Mouse (Mus musculus): ENCODE measurements at regions not wholly inside any gene's neighbourhood (a gene's known extent, or its start where the extent isn't known, plus 50 kb on each side); places are given as distances from the start of the nearest gene placed in this dataset.

- no peaks in the 10 kb centered on the region for H3K9me3 ChIP-seq (replicated peaks)
- ATAC-seq (replicated peaks; ENCODE audit: low FRiP score): no peak
- no peak overlapping the region for H3K4me2 ChIP-seq
- H3K36me3 ChIP-seq: no peaks in the 10 kb centered on the region
- no peaks in the 10 kb centered on the region for H3K4me1 ChIP-seq
- no peak overlapping the region for H3K9ac ChIP-seq
- H3K27ac ChIP-seq: no peak overlapping the region
- no peak overlapping the region for H3K4me3 ChIP-seq (replicated peaks)
- 80% methylated on average over 3 of the region's 3 CpGs for WGBS
- H3K27me3 ChIP-seq: no peaks in the 10 kb centered on the region
These were observed 166.0 kb upstream of the Grik3 start for GRCm38 (mm10) chr4:125324495-125324894.

GRCm38 (mm10) chr4:125319343-125319742 lies 171.2 kb upstream of the Grik3 start:
- Histone ChIP-seq H3K27me3 (peaks cover 45% of the 10 kb centered on the region), H3K4me1 (no peaks in the 10 kb centered on the region), H3K9ac (no peak overlapping the region), H3K9me3 (replicated peaks) (no peaks in the 10 kb centered on the region), H3K4me3 (replicated peaks) (no peak overlapping the region), H3K36me3 (no peaks in the 10 kb centered on the region), H3K4me2 (no peak overlapping the region), H3K27ac (no peak overlapping the region)
- 61% methylated on average over 5 of the region's 5 CpGs for WGBS
- ATAC-seq (replicated peaks; ENCODE audit: low FRiP score): no peak

- Histone ChIP-seq H3K4me2 (no peak overlapping the region), H3K27me3 (peaks cover 54% of the 10 kb centered on the region), H3K9me3 (replicated peaks) (no peaks in the 10 kb centered on the region), H3K27ac (no peak overlapping the region), H3K36me3 (no peaks in the 10 kb centered on the region), H3K9ac (no peak overlapping the region), H3K4me1 (no peaks in the 10 kb centered on the region), H3K4me3 (replicated peaks) (no peak overlapping the region)
- WGBS: 56% methylated on average over 8 of the region's 8 CpGs
- no peak for ATAC-seq (replicated peaks; ENCODE audit: low FRiP score)
These were observed 172.2 kb upstream of the Grik3 start for GRCm38 (mm10) chr4:125318293-125318692.

- Histone ChIP-seq H3K27ac (no peak overlapping the region), H3K9ac (no peak overlapping the region), H3K4me3 (replicated peaks) (no peak overlapping the region), H3K36me3 (no peaks in the 10 kb centered on the region), H3K4me2 (no peak overlapping the region), H3K4me1 (no peaks in the 10 kb centered on the region), H3K9me3 (replicated peaks) (no peaks in the 10 kb centered on the region), H3K27me3 (peaks cover 67% of the 10 kb centered on the region)
- no peak for ATAC-seq (replicated peaks; ENCODE audit: low FRiP score)
- 75% methylated on average over 3 of the region's 3 CpGs for WGBS
These were observed 173.6 kb upstream of the Grik3 start for GRCm38 (mm10) chr4:125316876-125317275.

GRCm38 (mm10) chr4:125315818-125316217 lies 174.7 kb upstream of the Grik3 start:
- Histone ChIP-seq H3K27ac (no peak overlapping the region), H3K36me3 (no peaks in the 10 kb centered on the region), H3K27me3 (peaks cover 77% of the 10 kb centered on the region), H3K4me3 (replicated peaks) (no peak overlapping the region), H3K9me3 (replicated peaks) (no peaks in the 10 kb centered on the region), H3K4me1 (no peaks in the 10 kb centered on the region), H3K4me2 (no peak overlapping the region), H3K9ac (no peak overlapping the region)
- WGBS: 9% methylated on average over 6 of the region's 6 CpGs
- ATAC-seq (replicated peaks; ENCODE audit: low FRiP score): no peak

- WGBS: 58% methylated on average over 3 of the region's 3 CpGs
- Histone ChIP-seq H3K4me1 (no peaks in the 10 kb centered on the region), H3K36me3 (no peaks in the 10 kb centered on the region), H3K27ac (no peak overlapping the region), H3K4me2 (no peak overlapping the region), H3K4me3 (replicated peaks) (no peak overlapping the region), H3K9ac (no peak overlapping the region), H3K9me3 (replicated peaks) (no peaks in the 10 kb centered on the region), H3K27me3 (peaks cover 91% of the 10 kb centered on the region)
- ATAC-seq (replicated peaks; ENCODE audit: low FRiP score): no peak
These were observed 176.6 kb upstream of the Grik3 start for GRCm38 (mm10) chr4:125313892-125314291.

GRCm38 (mm10) chr4:125313252-125313651 lies 177.2 kb upstream of the Grik3 start:
- Histone ChIP-seq H3K4me1 (peaks cover under 1% of the 10 kb centered on the region), H3K4me2 (no peak overlapping the region), H3K9me3 (replicated peaks) (no peaks in the 10 kb centered on the region), H3K27ac (no peak overlapping the region), H3K9ac (no peak overlapping the region), H3K27me3 (peaks cover 89% of the 10 kb centered on the region), H3K36me3 (no peaks in the 10 kb centered on the region), H3K4me3 (replicated peaks) (no peak overlapping the region)
- WGBS: 5% methylated on average over 11 of the region's 11 CpGs
- no peak for ATAC-seq (replicated peaks; ENCODE audit: low FRiP score)

- peaks cover 3% of the 10 kb centered on the region for H3K4me1 ChIP-seq
- H3K36me3 ChIP-seq: no peaks in the 10 kb centered on the region
- peaks cover 80% of the 10 kb centered on the region for H3K27me3 ChIP-seq
- no peak overlapping the region for H3K9ac ChIP-seq
- no peaks in the 10 kb centered on the region for H3K9me3 ChIP-seq (replicated peaks)
- H3K4me3 ChIP-seq (replicated peaks): no peak overlapping the region
- H3K27ac ChIP-seq: no peak overlapping the region
- 10% methylated on average over 8 of the region's 8 CpGs for WGBS
- H3K4me2 ChIP-seq: no peak overlapping the region
- ATAC-seq (replicated peaks; ENCODE audit: low FRiP score): no peak
These were observed 180.5 kb upstream of the Zc3h12a start for GRCm38 (mm10) chr4:125308171-125308570.

- 69% methylated on average over 6 of the region's 6 CpGs for WGBS
These were observed 178.1 kb upstream of the Zc3h12a start for GRCm38 (mm10) chr4:125305766-125306165.

GRCm38 (mm10) chr4:125302660-125303059 lies 175.0 kb upstream of the Zc3h12a start:
- H3K4me2 ChIP-seq: no peak overlapping the region
- H3K27me3 ChIP-seq: peaks cover 54% of the 10 kb centered on the region
- H3K4me1 ChIP-seq: no peaks in the 10 kb centered on the region
- ATAC-seq (replicated peaks; ENCODE audit: low FRiP score): no peak
- no peak overlapping the region for H3K4me3 ChIP-seq (replicated peaks)
- H3K27ac ChIP-seq: no peak overlapping the region
- no peaks in the 10 kb centered on the region for H3K9me3 ChIP-seq (replicated peaks)
- WGBS: 37% methylated on average over 7 of the region's 7 CpGs
- no peaks in the 10 kb centered on the region for H3K36me3 ChIP-seq
- H3K9ac ChIP-seq: no peak overlapping the region

More at GRCm38 (mm10) chr4:125305766-125306165, 178.1 kb upstream of the Zc3h12a start:
- Histone ChIP-seq H3K4me3 (replicated peaks) (no peak overlapping the region), H3K4me1 (peaks cover 3% of the 10 kb centered on the region), H3K9ac (no peak overlapping the region), H3K9me3 (replicated peaks) (no peaks in the 10 kb centered on the region), H3K27ac (no peak overlapping the region), H3K27me3 (peaks cover 78% of the 10 kb centered on the region), H3K4me2 (no peak overlapping the region), H3K36me3 (no peaks in the 10 kb centered on the region)
- no peak for ATAC-seq (replicated peaks; ENCODE audit: low FRiP score)

GRCm38 (mm10) chr4:125300503-125301457 lies 173.1 kb upstream of the Zc3h12a start:
- no peak overlapping the region for H3K9ac ChIP-seq
- no peaks in the 10 kb centered on the region for H3K9me3 ChIP-seq (replicated peaks)
- 24% methylated on average over 33 of the region's 33 CpGs for WGBS
- H3K4me3 ChIP-seq (replicated peaks): no peak overlapping the region
- H3K4me1 ChIP-seq: no peaks in the 10 kb centered on the region
- ATAC-seq (replicated peaks; ENCODE audit: low FRiP score): no peak
- H3K36me3 ChIP-seq: no peaks in the 10 kb centered on the region
- peaks cover 42% of the 10 kb centered on the region for H3K27me3 ChIP-seq
- H3K27ac ChIP-seq: no peak overlapping the region
- H3K4me2 ChIP-seq: no peak overlapping the region

GRCm38 (mm10) chr4:125290761-125291160 lies 163.1 kb upstream of the Zc3h12a start:
- Histone ChIP-seq H3K27me3 (peaks cover 2% of the 10 kb centered on the region; the same call in 1 of the 2 replicates), H3K4me3 (replicated peaks) (no peak overlapping the region), H3K27ac (no peak overlapping the region), H3K9me3 (replicated peaks) (no peaks in the 10 kb centered on the region), H3K4me1 (no peaks in the 10 kb centered on the region), H3K4me2 (no peak overlapping the region), H3K9ac (no peak overlapping the region), H3K36me3 (no peaks in the 10 kb centered on the region)
- ATAC-seq (replicated peaks; ENCODE audit: low FRiP score): no peak
- 87% methylated on average over 6 of the region's 6 CpGs for WGBS
